Mouse (Mus musculus): ENCODE results near the gene Cox6b1. TPM values are rescaled to one million over a fixed set of nuclear protein-coding genes. Genes with fewer than 3 reads are reported as not detected.

The Cox6b1 gene
- total and polyA plus RNA-seq, 3 experiments: 1,860 to 4,696 (median 4,061) TPM

GRCm38 (mm10) chr7:30607706-30608309, 18.1 kb downstream of the Cox6b1 start:
- WGBS: 24% methylated on average over 8 of the region's 8 CpGs

GRCm38 (mm10) chr7:30604944-30605343, 21.0 kb downstream of the Cox6b1 start:
- no peak for DNase-seq
- no peak overlapping the region for H3K9ac ChIP-seq (ENCODE audit: low read depth, low read length)
- TF ChIP-seq POLR2A (IDR thresholded peaks at IDR 0.05; ENCODE audit: insufficient read depth, low read depth, low read length): no peak
- no peak for TF ChIP-seq CTCF (IDR thresholded peaks at IDR 0.05)
- TF ChIP-seq EP300 (IDR thresholded peaks at IDR 0.05; ENCODE audit: insufficient read depth, low read depth, low read length): no peak
- no peaks in the 10 kb centered on the region for H3K27me3 ChIP-seq (ENCODE audit: control insufficient read depth, insufficient read depth, low read length)
- no peaks in the 10 kb centered on the region for H3K4me1 ChIP-seq (ENCODE audit: control insufficient read depth, insufficient read depth, low read length)
- H3K27ac ChIP-seq: no peak overlapping the region
- no peaks in the 10 kb centered on the region for H3K79me2 ChIP-seq (replicated peaks; ENCODE audit: control insufficient read depth, insufficient read depth, low read length)
- H3K4me3 ChIP-seq: no peak overlapping the region
- intact Hi-C loops (cut with DNase I): no loop called here
- H3K36me3 ChIP-seq (ENCODE audit: control insufficient read depth, insufficient read depth, low read length): no peaks in the 10 kb centered on the region
- WGBS: 78% methylated on average over 8 of the region's 8 CpGs

More at GRCm38 (mm10) chr7:30607706-30608309, 18.1 kb downstream of the Cox6b1 start:
- Histone ChIP-seq H3K27ac (no peak overlapping the region), H3K9ac (ENCODE audit: low read depth, low read length) (no peak overlapping the region), H3K4me1 (ENCODE audit: control insufficient read depth, insufficient read depth, low read length) (no peaks in the 10 kb centered on the region), H3K79me2 (replicated peaks; ENCODE audit: control insufficient read depth, insufficient read depth, low read length) (no peaks in the 10 kb centered on the region), H3K27me3 (ENCODE audit: control insufficient read depth, insufficient read depth, low read length) (no peaks in the 10 kb centered on the region), H3K4me3 (no peak overlapping the region), H3K36me3 (ENCODE audit: control insufficient read depth, insufficient read depth, low read length) (no peaks in the 10 kb centered on the region)
- intact Hi-C loops (cut with DNase I): no loop called here
- peak; percentile 39 to 62 for DNase-seq
- TF ChIP-seq CTCF (IDR thresholded peaks at IDR 0.05) (peak; percentile 70), EP300 (IDR thresholded peaks at IDR 0.05; ENCODE audit: insufficient read depth, low read depth, low read length) (no peak), POLR2A (IDR thresholded peaks at IDR 0.05; ENCODE audit: insufficient read depth, low read depth, low read length) (no peak)

- 55% methylated on average over 8 of the region's 8 CpGs for WGBS
- TF ChIP-seq POLR2A (IDR thresholded peaks at IDR 0.05; ENCODE audit: insufficient read depth, low read depth, low read length) (no peak), EP300 (IDR thresholded peaks at IDR 0.05; ENCODE audit: insufficient read depth, low read depth, low read length) (no peak), CTCF (IDR thresholded peaks at IDR 0.05) (no peak)
- no peaks in the 10 kb centered on the region for H3K36me3 ChIP-seq (ENCODE audit: control insufficient read depth, insufficient read depth, low read length)
- H3K27ac ChIP-seq: no peak overlapping the region
- no peaks in the 10 kb centered on the region for H3K79me2 ChIP-seq (replicated peaks; ENCODE audit: control insufficient read depth, insufficient read depth, low read length)
- no peak overlapping the region for H3K4me3 ChIP-seq
- H3K9ac ChIP-seq (ENCODE audit: low read depth, low read length): no peak overlapping the region
- intact Hi-C loops (cut with DNase I): no loop called here
- H3K27me3 ChIP-seq (ENCODE audit: control insufficient read depth, insufficient read depth, low read length): no peaks in the 10 kb centered on the region
- no peak for DNase-seq
- no peaks in the 10 kb centered on the region for H3K4me1 ChIP-seq (ENCODE audit: control insufficient read depth, insufficient read depth, low read length)
Observed at GRCm38 (mm10) chr7:30604424-30604823, 21.5 kb downstream of the Cox6b1 start.

- TF ChIP-seq EP300 (IDR thresholded peaks at IDR 0.05; ENCODE audit: insufficient read depth, low read depth, low read length) (no peak), CTCF (IDR thresholded peaks at IDR 0.05) (no peak), POLR2A (IDR thresholded peaks at IDR 0.05; ENCODE audit: insufficient read depth, low read depth, low read length) (no peak)
Observed at GRCm38 (mm10) chr7:30602583-30602982, 23.4 kb downstream of the Cox6b1 start.

GRCm38 (mm10) chr7:30600651-30601050, 25.3 kb downstream of the Cox6b1 start:
- WGBS: 65% methylated on average over 7 of the region's 7 CpGs
- no peaks in the 10 kb centered on the region for H3K27me3 ChIP-seq (ENCODE audit: control insufficient read depth, insufficient read depth, low read length)
- no peaks in the 10 kb centered on the region for H3K36me3 ChIP-seq (ENCODE audit: control insufficient read depth, insufficient read depth, low read length)
- no peak overlapping the region for H3K4me3 ChIP-seq
- no peak for DNase-seq
- no peak overlapping the region for H3K27ac ChIP-seq
- no peaks in the 10 kb centered on the region for H3K79me2 ChIP-seq (replicated peaks; ENCODE audit: control insufficient read depth, insufficient read depth, low read length)
- intact Hi-C loops (cut with DNase I): no loop called here
- H3K9ac ChIP-seq (ENCODE audit: low read depth, low read length): no peak overlapping the region
- H3K4me1 ChIP-seq (ENCODE audit: control insufficient read depth, insufficient read depth, low read length): no peaks in the 10 kb centered on the region
- TF ChIP-seq EP300 (IDR thresholded peaks at IDR 0.05; ENCODE audit: insufficient read depth, low read depth, low read length): no peak

More at GRCm38 (mm10) chr7:30602583-30602982, 23.4 kb downstream of the Cox6b1 start:
- WGBS: 32% methylated on average over 3 of the region's 3 CpGs
- Histone ChIP-seq H3K36me3 (ENCODE audit: control insufficient read depth, insufficient read depth, low read length) (no peaks in the 10 kb centered on the region), H3K9ac (ENCODE audit: low read depth, low read length) (no peak overlapping the region), H3K4me3 (no peak overlapping the region), H3K27me3 (ENCODE audit: control insufficient read depth, insufficient read depth, low read length) (no peaks in the 10 kb centered on the region), H3K4me1 (ENCODE audit: control insufficient read depth, insufficient read depth, low read length) (no peaks in the 10 kb centered on the region), H3K79me2 (replicated peaks; ENCODE audit: control insufficient read depth, insufficient read depth, low read length) (no peaks in the 10 kb centered on the region), H3K27ac (no peak overlapping the region)
- intact Hi-C loops (cut with DNase I): no loop called here
- DNase-seq: no peak

GRCm38 (mm10) chr7:30599933-30600353, 26.0 kb downstream of the Cox6b1 start:
- Histone ChIP-seq H3K36me3 (ENCODE audit: control insufficient read depth, insufficient read depth, low read length) (no peaks in the 10 kb centered on the region), H3K27me3 (ENCODE audit: control insufficient read depth, insufficient read depth, low read length) (no peaks in the 10 kb centered on the region), H3K27ac (no peak overlapping the region), H3K79me2 (replicated peaks; ENCODE audit: control insufficient read depth, insufficient read depth, low read length) (no peaks in the 10 kb centered on the region), H3K4me1 (ENCODE audit: control insufficient read depth, insufficient read depth, low read length) (no peaks in the 10 kb centered on the region), H3K9ac (ENCODE audit: low read depth, low read length) (no peak overlapping the region), H3K4me3 (no peak overlapping the region)
- intact Hi-C loops (cut with DNase I): loop anchor here (10.0 kb wide), 1 partner anchor 355 kb away; the partner anchor contains the start of gene Usf2
- TF ChIP-seq EP300 (IDR thresholded peaks at IDR 0.05; ENCODE audit: insufficient read depth, low read depth, low read length) (no peak), POLR2A (IDR thresholded peaks at IDR 0.05; ENCODE audit: insufficient read depth, low read depth, low read length) (no peak), CTCF (IDR thresholded peaks at IDR 0.05) (no peak)
- peak; percentile 73 to 88 for DNase-seq
- under 1% methylated on average over 16 of the region's 16 CpGs for WGBS
